In the genomic region with DNA sequence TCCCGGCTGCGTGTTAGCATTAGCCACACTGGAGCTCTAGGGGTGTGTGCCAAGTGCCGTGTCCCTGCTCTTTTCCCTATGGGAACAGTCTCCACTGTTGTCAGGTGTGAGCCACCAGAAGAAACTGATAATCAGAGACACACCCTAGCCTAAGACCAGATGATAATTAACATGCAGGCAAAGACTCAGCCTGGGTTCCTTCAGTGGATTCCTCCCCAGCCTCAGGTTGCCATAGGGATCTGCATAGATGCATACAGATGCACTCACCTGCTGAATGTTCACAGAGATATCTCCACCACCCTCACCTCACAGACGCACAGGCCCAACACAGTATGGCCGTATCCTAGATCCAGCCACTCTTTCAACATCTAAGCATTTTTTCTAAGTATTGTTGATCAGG, we compare ENCODE assay signal across 29 mouse cellular contexts. TPM values are rescaled to one million over a fixed set of nuclear protein-coding genes. Genes with fewer than 3 reads are reported as not detected.
A peak's percentile ranks its signal among the peaks of the same experiment; 100 is the strongest.
DNase-seq lines count a peak whose midpoint lies in the region; ATAC-seq and TF ChIP-seq lines count a peak whose summit lies in the region.
"Had no signal": no experiment of that assay in that cellular context is flagged by ENCODE, and none has a peak within 500 bp of the region (broad histone marks: within the 10 kb centered on the region; RNA-seq: fewer than 3 reads in every experiment).

No protein-coding gene starts in this region.

- WGBS in embryonic facial prominence, embryonic 14.5 days = 87% methylated on average over 5 of the region's 5 CpGs
- 89% methylated on average over 5 of the region's 5 CpGs for WGBS in embryonic facial prominence, embryonic 10.5 days
- 72% methylated on average over 5 of the region's 5 CpGs for WGBS in heart, embryonic 14.5 days
- WGBS in heart, embryonic 11.5 days (ENCODE audit: insufficient replicate concordance) = 86% methylated on average over 5 of the region's 5 CpGs
- 89% methylated on average over 5 of the region's 5 CpGs for WGBS in kidney, embryonic 15.5 days
- 92% methylated on average over 5 of the region's 5 CpGs for WGBS in kidney, adult 2 months
- WGBS in stomach, embryonic 15.5 days = 68% methylated on average over 5 of the region's 5 CpGs

- no peak overlapping the region; the same call in 1 of the 2 replicates for H3K27ac ChIP-seq in embryonic facial prominence, embryonic 14.5 days (replicated peaks; ENCODE audit: low read depth, low read length)
- H3K27ac ChIP-seq in embryonic facial prominence, embryonic 10.5 days (replicated peaks) = no peak overlapping the region
- H3K27ac ChIP-seq in heart, embryonic 14.5 days (replicated peaks in 1 of 2; ENCODE audit: control insufficient read depth in 1 of 2, insufficient read depth in 1 of 2, low read depth in 2 of 2, low read length in 2 of 2) = peak overlapping the region; percentile 64 to 73; a peak in 3 of 4 replicates
- H3K27ac ChIP-seq in heart, embryonic 11.5 days (ENCODE audit: low read depth, low read length) = no peak overlapping the region
- H3K27ac ChIP-seq in kidney, embryonic 15.5 days = 0 out of 2 replicates have a peak overlapping the region, but pooled peaks have one; percentile 37
- no peak overlapping the region for H3K27ac ChIP-seq in kidney, adult 2 months (ENCODE audit: insufficient read depth, low read depth, low read length)
- H3K27ac ChIP-seq in stomach, embryonic 15.5 days = peak overlapping the region; percentile 33; the same call in 1 of the 2 replicates
- H3K27ac ChIP-seq: embryonic facial prominence, embryonic 15.5 days; forebrain, embryonic 12.5 days; hindbrain, embryonic 10.5 days; hindbrain, embryonic 15.5 days; limb, embryonic 12.5 days; midbrain, embryonic 12.5 days; neural tube, embryonic 12.5 days had no signal

- no peak for DNase-seq in embryonic facial prominence, embryonic 14.5 days (ENCODE audit: low spot score)
- no peak for DNase-seq in embryonic facial prominence, embryonic 10.5 days (ENCODE audit: low spot score)
- no peak for DNase-seq in kidney, adult 2 months
- DNase-seq: adrenal gland, adult 2 months; adrenal gland, postnatal 36 days; cerebellum, adult 18-20 months; forebrain, postnatal 0 days; gastrocnemius, postnatal 14 days; kidney, adult 9 months; kidney, postnatal 25 days; lung, postnatal 4 days; right cerebral cortex, postnatal 4 days; thymus, postnatal 14 days had no signal

- H3K36me3 ChIP-seq in embryonic facial prominence, embryonic 14.5 days (ENCODE audit: control insufficient read depth, insufficient read depth, low read length) = 0 out of 2 replicates have a peak, but pooled peaks cover 2% of the 10 kb centered on the region
- H3K36me3 ChIP-seq in embryonic facial prominence, embryonic 10.5 days (replicated peaks) = no peaks in the 10 kb centered on the region
- peaks cover 49% of the 10 kb centered on the region for H3K36me3 ChIP-seq in heart, embryonic 14.5 days (ENCODE audit: control insufficient read depth, insufficient read depth, low read length)
- peaks cover 7% of the 10 kb centered on the region; the same call in 1 of the 2 replicates for H3K36me3 ChIP-seq in heart, embryonic 11.5 days (ENCODE audit: control insufficient read depth, insufficient read depth, low read length)
- no peaks in the 10 kb centered on the region for H3K36me3 ChIP-seq in kidney, embryonic 15.5 days
- no peaks in the 10 kb centered on the region for H3K36me3 ChIP-seq in kidney, adult 2 months (ENCODE audit: control insufficient read depth, insufficient read depth, low read length)
- H3K36me3 ChIP-seq in stomach, embryonic 15.5 days = no peaks in the 10 kb centered on the region
- H3K36me3 ChIP-seq: embryonic facial prominence, embryonic 15.5 days; forebrain, embryonic 12.5 days; hindbrain, embryonic 10.5 days; hindbrain, embryonic 15.5 days; limb, embryonic 12.5 days; midbrain, embryonic 12.5 days; neural tube, embryonic 12.5 days had no signal

- TF ChIP-seq POLR2A in kidney, adult 2 months (IDR thresholded peaks at IDR 0.05; ENCODE audit: low read depth, low read length) = no peak

- no peaks in the 10 kb centered on the region; the same call in 1 of the 2 replicates for H3K9me3 ChIP-seq in embryonic facial prominence, embryonic 14.5 days (ENCODE audit: control insufficient read depth, low read length)
- H3K9me3 ChIP-seq in embryonic facial prominence, embryonic 10.5 days = no peaks in the 10 kb centered on the region
- H3K9me3 ChIP-seq in heart, embryonic 14.5 days (ENCODE audit: control insufficient read depth, low read length) = no peaks in the 10 kb centered on the region
- H3K9me3 ChIP-seq in heart, embryonic 11.5 days (replicated peaks; ENCODE audit: control insufficient read depth, low read length) = no peaks in the 10 kb centered on the region
- H3K9me3 ChIP-seq in kidney, embryonic 15.5 days (replicated peaks) = no peaks in the 10 kb centered on the region
- no peaks in the 10 kb centered on the region for H3K9me3 ChIP-seq in stomach, embryonic 15.5 days
- H3K9me3 ChIP-seq: embryonic facial prominence, embryonic 15.5 days; forebrain, embryonic 12.5 days; hindbrain, embryonic 10.5 days; hindbrain, embryonic 15.5 days; limb, embryonic 12.5 days; megakaryocyte, embryonic 14.5 days; midbrain, embryonic 12.5 days; neural tube, embryonic 12.5 days had no signal

- H3K4me2 ChIP-seq in embryonic facial prominence, embryonic 14.5 days (ENCODE audit: low read depth, low read length) = 0 out of 2 replicates have a peak overlapping the region, but pooled peaks have one; percentile 0
- H3K4me2 ChIP-seq in heart, embryonic 14.5 days (ENCODE audit: low read length) = no peak overlapping the region
- no peak overlapping the region for H3K4me2 ChIP-seq in heart, embryonic 11.5 days
- H3K4me2 ChIP-seq in kidney, embryonic 15.5 days = no peak overlapping the region
- no peak overlapping the region for H3K4me2 ChIP-seq in stomach, embryonic 15.5 days
- H3K4me2 ChIP-seq: embryonic facial prominence, embryonic 15.5 days; forebrain, embryonic 12.5 days; hindbrain, embryonic 15.5 days; limb, embryonic 12.5 days; liver, embryonic 11.5 days; midbrain, embryonic 12.5 days; neural tube, embryonic 12.5 days had no signal

- peaks cover 32% of the 10 kb centered on the region for H3K4me1 ChIP-seq in embryonic facial prominence, embryonic 14.5 days (ENCODE audit: control insufficient read depth, insufficient read depth, low read length)
- peaks cover 11% of the 10 kb centered on the region for H3K4me1 ChIP-seq in embryonic facial prominence, embryonic 10.5 days
- peaks cover 28 to 53% of the 10 kb centered on the region in 2 experiments for H3K4me1 ChIP-seq in heart, embryonic 14.5 days (ENCODE audit: control insufficient read depth in 2 of 2, insufficient read depth in 2 of 2, low read length in 2 of 2)
- H3K4me1 ChIP-seq in heart, embryonic 11.5 days (ENCODE audit: control insufficient read depth, insufficient read depth, low read length) = peaks cover 33% of the 10 kb centered on the region
- peaks cover 31% of the 10 kb centered on the region for H3K4me1 ChIP-seq in kidney, embryonic 15.5 days
- H3K4me1 ChIP-seq in kidney, adult 2 months (ENCODE audit: control insufficient read depth, insufficient read depth, low read length) = no peaks in the 10 kb centered on the region
- peaks cover 7% of the 10 kb centered on the region for H3K4me1 ChIP-seq in stomach, embryonic 15.5 days
- H3K4me1 ChIP-seq: forebrain, embryonic 12.5 days; hindbrain, embryonic 10.5 days; megakaryocyte, embryonic 14.5 days; midbrain, embryonic 12.5 days; neural tube, embryonic 12.5 days had no signal

- no peak for ATAC-seq in embryonic facial prominence, embryonic 14.5 days (ENCODE audit: low read depth)
- no peak for ATAC-seq in heart, embryonic 14.5 days (ENCODE audit: insufficient number of reproducible peaks, insufficient read depth, low FRiP score, low read depth)
- no peak for ATAC-seq in heart, embryonic 11.5 days (replicated peaks; ENCODE audit: insufficient number of reproducible peaks, low FRiP score, low TSS enrichment)
- no peak for ATAC-seq in kidney, embryonic 15.5 days (replicated peaks; ENCODE audit: low FRiP score)
- ATAC-seq in stomach, embryonic 15.5 days (ENCODE audit: insufficient read depth, low FRiP score, low read depth) = no peak
- ATAC-seq: activated CD4-positive, CD25-positive, alpha-beta regulatory T cell, adult 4 months; forebrain, postnatal 0 days; inflammation-experienced regulatory T-cells, adult 6 months had no signal

- H3K27me3 ChIP-seq in embryonic facial prominence, embryonic 14.5 days (replicated peaks; ENCODE audit: control insufficient read depth, insufficient read depth, low read length) = no peaks in the 10 kb centered on the region
- no peaks in the 10 kb centered on the region for H3K27me3 ChIP-seq in embryonic facial prominence, embryonic 10.5 days (replicated peaks; ENCODE audit: low read depth, poor library complexity, severe bottlenecking)
- no peaks in the 10 kb centered on the region for H3K27me3 ChIP-seq in heart, embryonic 14.5 days (ENCODE audit: control insufficient read depth, insufficient read depth, low read length)
- H3K27me3 ChIP-seq in heart, embryonic 11.5 days (ENCODE audit: control insufficient read depth, insufficient read depth, low read length) = no peaks in the 10 kb centered on the region
- no peaks in the 10 kb centered on the region for H3K27me3 ChIP-seq in kidney, embryonic 15.5 days
- H3K27me3 ChIP-seq in kidney, adult 2 months (replicated peaks; ENCODE audit: control insufficient read depth, insufficient read depth, low read length) = no peaks in the 10 kb centered on the region
- H3K27me3 ChIP-seq in stomach, embryonic 15.5 days (replicated peaks) = no peaks in the 10 kb centered on the region
- H3K27me3 ChIP-seq: embryonic facial prominence, embryonic 15.5 days; forebrain, embryonic 12.5 days; hindbrain, embryonic 15.5 days; limb, embryonic 12.5 days; midbrain, embryonic 12.5 days; neural tube, embryonic 12.5 days had no signal

- no peak for TF ChIP-seq CTCF in kidney, adult 2 months (conservative IDR thresholded peaks at IDR 0.05; ENCODE audit: insufficient read depth, insufficient read length, low read depth, low read length)

- no peak overlapping the region for H3K9ac ChIP-seq in embryonic facial prominence, embryonic 14.5 days (ENCODE audit: low read depth, low read length)
- H3K9ac ChIP-seq in heart, embryonic 14.5 days (ENCODE audit: low read length) = peak overlapping the region; percentile 5; the same call in 1 of the 2 replicates
- H3K9ac ChIP-seq in heart, embryonic 11.5 days (ENCODE audit: low read depth, low read length) = no peak overlapping the region
- no peak overlapping the region for H3K9ac ChIP-seq in kidney, embryonic 15.5 days
- no peak overlapping the region for H3K9ac ChIP-seq in stomach, embryonic 15.5 days
- H3K9ac ChIP-seq: embryonic facial prominence, embryonic 15.5 days; forebrain, embryonic 12.5 days; forebrain, postnatal 0 days; hindbrain, embryonic 15.5 days; limb, embryonic 12.5 days; midbrain, embryonic 12.5 days; neural tube, embryonic 12.5 days had no signal

- no peak overlapping the region for H3K4me3 ChIP-seq in embryonic facial prominence, embryonic 14.5 days (ENCODE audit: low read depth, low read length)
- H3K4me3 ChIP-seq in embryonic facial prominence, embryonic 10.5 days = no peak overlapping the region
- no peak overlapping the region for H3K4me3 ChIP-seq in heart, embryonic 14.5 days (ENCODE audit: control insufficient read depth in 1 of 2, insufficient read depth in 1 of 2, low read depth in 1 of 2, low read length in 2 of 2)
- no peak overlapping the region for H3K4me3 ChIP-seq in heart, embryonic 11.5 days (ENCODE audit: low read depth, low read length)
- no peak overlapping the region for H3K4me3 ChIP-seq in kidney, embryonic 15.5 days (replicated peaks)
- no peak overlapping the region for H3K4me3 ChIP-seq in kidney, adult 2 months (ENCODE audit: insufficient read depth, low read depth, low read length)
- H3K4me3 ChIP-seq in stomach, embryonic 15.5 days (replicated peaks) = no peak overlapping the region
- H3K4me3 ChIP-seq: embryonic facial prominence, embryonic 15.5 days; forebrain, embryonic 12.5 days; hindbrain, embryonic 10.5 days; hindbrain, embryonic 15.5 days; limb, embryonic 12.5 days; megakaryocyte, embryonic 14.5 days; midbrain, embryonic 12.5 days; myocyte; neural tube, embryonic 12.5 days had no signal

RNA-seq across cellular contexts. Expression of gene Arhgap31, which starts 22.6 kb away (rescaled TPM):
- polyA plus RNA-seq in embryonic facial prominence, embryonic 14.5 days (2014; fragmentation: Nextera tagmentation; extraction: Ambion mirVana) = 17.3 and 17.6 TPM in 2 replicates
- 9.6 and 12.0 TPM in 2 replicates for polyA plus RNA-seq in embryonic facial prominence, embryonic 10.5 days (2016; fragmentation: Nextera tagmentation; extraction: Ambion mirVana)
- 46.6 and 51.3 TPM in 2 replicates for polyA plus RNA-seq in heart, embryonic 14.5 days (2014; fragmentation: Nextera tagmentation; extraction: Ambion mirVana)
- 33.9 and 35.8 TPM in 2 replicates for polyA plus RNA-seq in heart, embryonic 11.5 days (2014; fragmentation: Nextera tagmentation; extraction: Ambion mirVana)
- 10.4 and 12.6 TPM in 2 replicates for polyA plus RNA-seq in kidney, embryonic 15.5 days (2015; fragmentation: Nextera tagmentation; extraction: Ambion mirVana)
- polyA plus RNA-seq in kidney, adult 2 months (2012; rRNA removed) = 5.8 and 6.9 TPM in 2 replicates
- polyA plus RNA-seq in stomach, embryonic 15.5 days (2015; fragmentation: Nextera tagmentation; extraction: Ambion mirVana) = 9.8 and 10.1 TPM in 2 replicates

RNA-seq across cellular contexts. Expression of gene B4galt4, which starts 51.6 kb away (rescaled TPM):
- 30.2 and 31.9 TPM in 2 replicates for polyA plus RNA-seq in embryonic facial prominence, embryonic 14.5 days (2014; fragmentation: Nextera tagmentation; extraction: Ambion mirVana)
- polyA plus RNA-seq in embryonic facial prominence, embryonic 10.5 days (2016; fragmentation: Nextera tagmentation; extraction: Ambion mirVana) = 26.2 and 27.8 TPM in 2 replicates
- polyA plus RNA-seq in heart, embryonic 14.5 days (2014; fragmentation: Nextera tagmentation; extraction: Ambion mirVana) = 26.2 and 27.4 TPM in 2 replicates
- 31.0 and 33.8 TPM in 2 replicates for polyA plus RNA-seq in heart, embryonic 11.5 days (2014; fragmentation: Nextera tagmentation; extraction: Ambion mirVana)
- 29.0 and 30.6 TPM in 2 replicates for polyA plus RNA-seq in kidney, embryonic 15.5 days (2015; fragmentation: Nextera tagmentation; extraction: Ambion mirVana)
- polyA plus RNA-seq in kidney, adult 2 months (2012; rRNA removed) = 5.0 and 5.4 TPM in 2 replicates
- 21.1 and 21.8 TPM in 2 replicates for polyA plus RNA-seq in stomach, embryonic 15.5 days (2015; fragmentation: Nextera tagmentation; extraction: Ambion mirVana)

Comparison
In these comparisons a context has a peak if more than half of its experiments do, and no peak if none do; other contexts are left out.
1. H3K27ac ChIP-seq: peak in heart, embryonic 14.5 days (2 of 2), kidney, embryonic 15.5 days (single experiment) and stomach, embryonic 15.5 days (single experiment); none in embryonic facial prominence, embryonic 14.5 days (single experiment), embryonic facial prominence, embryonic 10.5 days (single experiment), heart, embryonic 11.5 days (single experiment) and kidney, adult 2 months (single experiment).